Mouse (Mus musculus) kidney, postnatal 36 days (tissue): ENCODE measurements around the gene Pde4b.

Experiments
- DNase-seq, 2 experiments: peaks; one replicate each; pipeline ENCODE4 v3.0.0; 2021 to 2022; ENCODE audit warnings: mixed read lengths in 2 of 2

Gene Pde4b

DNA sequence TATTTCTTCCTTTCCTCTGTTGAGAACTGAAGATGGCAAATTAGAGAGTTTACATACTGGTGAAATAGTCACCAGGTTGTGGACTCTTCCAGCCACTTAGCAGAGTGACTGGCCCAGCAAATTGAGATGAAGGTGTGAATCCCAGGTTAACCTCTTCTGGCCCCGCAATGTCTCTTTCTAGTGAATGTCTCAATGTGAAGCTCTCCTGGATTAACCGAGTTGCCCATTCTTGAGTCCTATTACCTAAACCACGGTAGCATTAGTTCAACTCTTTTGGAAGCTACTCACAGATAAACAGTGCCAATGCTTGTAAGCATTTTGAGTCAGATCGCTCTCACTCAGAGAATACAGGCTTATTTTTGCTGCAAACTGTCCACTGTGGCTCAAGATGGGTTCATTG is 491.7 kb downstream of the Pde4b start:
- DNase-seq: no peak

DNA sequence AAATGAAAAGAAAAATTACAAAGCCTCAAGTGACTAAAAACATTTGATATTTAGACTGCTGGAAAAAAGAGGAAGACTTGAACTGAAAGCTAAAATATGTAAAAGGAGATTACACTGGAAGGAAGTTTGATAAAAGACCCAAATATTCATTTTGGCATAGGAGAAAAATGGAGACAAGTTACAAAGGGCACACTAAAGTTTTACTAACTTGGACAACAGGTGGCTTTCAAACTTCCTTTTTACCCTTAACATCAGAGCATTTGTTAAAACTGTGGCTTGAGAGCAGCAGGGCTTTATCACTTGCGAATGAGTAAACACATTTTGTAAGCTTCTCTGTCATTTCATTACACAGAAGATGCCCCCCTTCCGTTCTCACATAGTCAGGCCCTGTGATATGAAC is 492.4 kb downstream of the Pde4b start:
- no peak for DNase-seq

DNA sequence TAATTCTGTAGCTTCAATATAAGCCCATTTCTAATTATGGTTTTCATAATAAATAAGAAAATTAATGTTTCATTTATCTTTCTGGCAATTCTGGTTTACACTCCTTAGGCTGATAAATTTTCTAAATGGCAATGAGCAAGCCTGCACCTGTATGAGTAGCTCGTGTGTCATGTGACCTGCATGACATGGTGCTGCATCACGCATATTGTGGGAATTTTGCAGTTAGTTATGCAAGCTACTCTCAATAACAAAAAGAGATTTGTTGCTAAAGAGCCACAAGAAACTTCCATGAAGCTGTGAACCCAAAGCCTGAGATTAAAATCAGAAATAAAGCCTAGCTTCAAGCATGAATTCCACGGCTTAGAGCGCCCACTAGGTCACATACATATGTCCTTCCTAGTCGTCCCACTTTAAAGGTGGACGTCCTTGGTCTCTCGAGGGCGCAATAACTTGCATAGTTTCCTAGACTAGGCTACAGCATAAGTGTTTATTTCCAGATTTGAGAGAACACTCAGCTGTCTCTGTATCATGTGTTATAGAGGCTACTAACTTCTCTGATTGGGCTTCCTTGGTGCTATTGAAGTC is 494.9 kb downstream of the Pde4b start:
- no peak for DNase-seq

DNA sequence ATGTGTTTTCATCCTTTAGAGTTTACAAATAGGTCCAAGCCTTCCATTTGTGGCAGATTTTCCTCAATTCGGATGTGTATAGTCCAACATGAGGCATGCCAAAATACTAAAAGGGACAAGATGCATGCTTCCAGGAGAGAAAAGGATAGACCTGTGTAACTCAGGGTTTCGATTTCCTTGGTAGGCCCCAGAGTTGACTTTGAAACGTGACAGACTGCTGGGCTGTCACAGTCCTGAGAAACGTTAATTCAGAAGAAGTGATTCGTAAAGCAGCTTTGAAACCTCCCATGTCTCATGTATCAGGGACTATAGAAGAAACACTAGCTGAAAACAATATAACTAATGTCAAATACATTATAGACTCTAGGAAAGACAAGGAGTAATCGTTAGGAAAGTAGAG is 495.6 kb downstream of the Pde4b start:
- DNase-seq: no peak

DNA sequence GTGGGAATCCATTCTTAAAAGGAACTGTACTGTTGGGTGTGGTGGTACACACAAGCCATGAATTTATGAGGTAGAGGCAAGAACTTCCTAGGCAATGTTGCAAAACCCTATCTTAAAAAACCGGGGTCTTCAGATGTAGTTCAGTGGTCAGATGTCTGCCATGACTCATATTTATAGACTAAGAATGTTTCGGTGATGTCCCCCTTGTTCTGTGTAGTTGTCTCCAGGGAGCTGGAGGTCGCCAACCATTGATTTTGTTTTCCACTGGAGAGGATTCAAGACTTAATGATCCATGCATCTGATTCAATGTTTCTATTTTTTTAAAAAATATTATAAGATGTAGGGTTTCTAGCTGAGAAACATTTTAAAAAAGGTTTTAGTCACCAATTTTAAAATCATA is 496.1 kb downstream of the Pde4b start:
- DNase-seq: no peak

DNA sequence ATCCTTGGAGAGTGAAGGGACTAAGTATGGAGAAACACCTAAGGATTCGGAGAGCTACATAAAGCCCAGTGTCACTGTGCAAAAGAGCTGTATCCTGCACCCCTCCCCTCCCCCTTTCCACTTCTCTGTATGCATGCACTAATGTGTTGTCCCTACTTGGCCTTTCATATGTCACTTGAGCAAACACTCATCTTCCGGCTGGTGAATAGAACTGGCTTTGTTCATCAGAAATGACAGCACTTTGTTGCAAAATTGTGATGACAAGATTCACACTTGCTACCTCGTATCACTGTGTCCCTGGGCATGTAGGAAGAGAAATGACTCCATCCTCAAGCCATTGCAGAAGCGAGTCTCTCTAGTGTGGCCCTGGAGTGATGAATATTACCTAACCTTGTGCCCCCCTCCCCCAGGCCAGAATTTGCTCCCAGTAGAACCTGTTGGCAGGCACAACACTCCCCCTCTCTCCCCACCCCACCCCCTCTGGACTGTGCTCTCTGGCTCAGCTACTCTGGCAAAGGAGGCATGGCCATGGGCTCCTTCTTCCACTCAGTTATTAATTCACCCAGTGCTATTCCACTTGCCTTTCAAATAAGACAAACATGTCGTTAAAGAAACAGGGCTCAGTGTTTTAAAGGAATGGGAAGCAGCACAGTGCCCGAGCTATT is 497.4 kb downstream of the Pde4b start:
- peak; percentile 86 to 92 for DNase-seq

DNA sequence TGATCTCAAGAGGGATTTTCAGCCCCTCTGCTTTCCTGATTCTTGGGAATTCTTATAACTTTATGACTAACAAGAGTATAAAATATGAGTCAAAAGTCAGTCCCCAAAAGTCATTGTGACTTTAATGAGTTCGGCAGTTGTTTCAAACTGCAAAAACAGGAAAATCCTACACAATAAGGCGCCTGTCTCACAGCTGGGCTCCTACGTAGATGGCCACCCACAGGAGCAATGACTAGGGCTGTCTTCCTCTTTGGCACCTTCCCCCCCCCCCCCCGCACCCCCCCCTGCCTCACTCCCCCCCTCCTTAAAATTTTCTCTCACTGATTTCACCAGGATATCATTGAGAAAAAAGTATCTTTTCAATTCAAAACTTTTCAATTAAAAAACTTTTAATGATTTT is 498.2 kb downstream of the Pde4b start:
- DNase-seq: no peak

DNA sequence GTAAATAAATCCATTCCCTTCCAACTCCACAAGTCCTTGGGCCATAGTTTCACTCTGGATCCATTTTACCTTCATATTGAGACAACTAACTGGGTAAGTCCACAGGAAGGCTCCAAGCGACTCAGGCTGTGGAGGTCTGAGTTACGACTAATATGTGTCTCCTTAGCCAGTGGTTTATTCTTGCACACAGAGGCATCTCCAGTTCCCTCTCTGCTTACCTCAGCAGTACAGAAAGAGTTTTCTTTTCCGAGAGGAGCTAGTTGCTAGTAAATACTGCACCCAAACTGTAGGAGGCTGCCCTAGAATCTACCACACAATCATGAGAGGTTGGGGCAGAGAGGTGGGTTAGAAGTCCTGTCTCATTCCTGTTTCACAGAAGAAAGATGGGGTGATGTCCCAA is 499.4 kb downstream of the Pde4b start:
- no peak for DNase-seq

DNA sequence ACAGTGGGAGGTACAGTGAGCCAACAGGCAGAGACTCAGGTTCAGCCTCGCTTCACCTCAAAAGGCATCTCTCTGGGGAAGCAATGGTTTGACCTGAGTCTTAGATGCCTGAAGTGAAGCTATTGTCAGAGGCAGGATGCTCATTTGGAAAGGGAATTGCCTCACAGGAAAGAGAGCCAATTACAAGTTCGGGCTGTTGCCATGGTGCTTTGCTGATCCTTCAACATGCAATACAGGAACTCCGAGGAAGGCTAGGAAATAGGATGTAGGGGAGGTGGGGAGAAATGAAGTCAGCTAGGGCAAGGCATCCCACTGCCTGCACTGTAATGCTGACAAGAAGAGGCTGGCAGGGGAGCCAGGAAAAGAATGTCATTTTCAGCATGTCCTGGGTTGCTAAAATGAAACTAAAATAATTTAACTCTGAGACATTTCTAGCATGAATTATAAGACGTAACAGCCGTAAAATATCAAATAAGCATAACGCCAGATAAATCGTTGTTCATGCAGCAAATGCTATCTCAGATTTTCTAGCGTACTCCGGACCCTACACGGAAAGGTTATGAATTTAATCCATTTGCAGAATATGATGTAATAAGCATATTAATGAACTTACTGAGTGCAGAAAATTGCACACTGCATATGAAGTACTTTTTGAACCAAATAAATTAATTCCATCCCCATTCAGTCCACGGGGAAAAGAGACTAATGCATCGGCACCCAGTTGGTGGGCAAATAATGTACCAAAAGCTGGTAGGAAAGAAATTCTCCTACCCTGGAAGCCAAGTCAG is 501.5 kb downstream of the Pde4b start:
- DNase-seq: peak; percentile 53 to 65

DNA sequence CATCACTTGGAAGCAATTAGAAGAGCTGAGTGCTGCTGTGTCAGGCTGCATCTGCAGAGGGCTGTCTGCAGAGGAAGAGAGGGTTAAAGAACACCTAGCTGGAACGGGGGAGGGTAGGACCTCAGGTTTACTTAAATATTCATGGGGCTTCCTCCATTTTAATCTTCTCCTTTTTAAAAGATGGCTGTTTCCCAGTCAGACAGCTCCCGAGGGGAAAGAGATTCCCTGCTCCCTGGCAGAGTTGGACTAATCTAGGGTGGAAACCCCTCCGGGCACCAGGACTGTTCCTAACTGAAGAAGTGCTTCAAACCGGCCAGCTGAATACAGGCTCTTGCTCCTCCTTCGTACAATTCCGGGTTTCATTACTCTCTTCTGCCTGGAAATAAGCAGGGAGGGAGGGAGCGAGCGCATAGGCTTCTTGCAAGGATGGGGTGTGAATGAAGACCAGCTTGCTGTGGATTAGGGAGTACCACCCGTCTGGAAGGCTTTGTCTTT is 502.2 kb downstream of the Pde4b start:
- DNase-seq: peak; percentile 54 to 59

DNA sequence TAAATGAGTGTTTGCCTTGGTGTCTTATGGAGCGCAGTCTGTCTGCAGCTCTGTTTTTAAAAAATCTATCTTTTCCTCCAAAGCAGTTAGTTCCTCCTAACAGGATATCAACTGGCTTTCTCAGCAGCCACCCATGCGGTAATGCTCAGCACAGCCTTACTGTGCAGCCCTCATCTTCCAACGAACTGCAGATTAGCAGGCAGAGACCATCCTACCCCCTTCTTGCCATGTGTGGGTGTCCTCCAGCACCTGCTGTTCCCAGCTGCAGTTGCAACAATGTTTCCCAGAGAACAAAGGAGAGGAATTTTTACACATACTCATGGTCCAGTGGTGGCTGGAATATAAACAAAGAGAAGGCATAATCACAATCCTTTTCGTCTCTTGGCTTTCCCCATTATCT is 504.5 kb downstream of the Pde4b start:
- DNase-seq: no peak

DNA sequence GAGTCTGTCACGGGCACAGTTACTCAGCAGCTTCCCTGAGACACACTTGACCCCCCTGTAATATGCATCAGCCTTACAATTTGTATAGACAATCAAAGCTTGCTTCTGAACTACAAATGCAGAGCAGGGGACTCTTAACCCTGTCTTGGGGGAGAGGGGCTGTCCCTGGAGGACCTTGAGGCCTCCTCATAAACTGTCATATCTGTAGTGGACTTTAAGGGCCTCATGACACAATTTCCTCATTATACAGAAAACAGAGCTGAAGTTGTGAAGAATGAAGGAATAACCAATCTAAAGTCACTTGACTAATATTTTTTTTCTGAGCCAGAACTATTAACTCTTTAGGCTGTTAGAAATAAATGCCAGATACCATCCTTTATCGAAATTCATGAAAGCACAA is 505.2 kb downstream of the Pde4b start:
- DNase-seq: no peak

DNA sequence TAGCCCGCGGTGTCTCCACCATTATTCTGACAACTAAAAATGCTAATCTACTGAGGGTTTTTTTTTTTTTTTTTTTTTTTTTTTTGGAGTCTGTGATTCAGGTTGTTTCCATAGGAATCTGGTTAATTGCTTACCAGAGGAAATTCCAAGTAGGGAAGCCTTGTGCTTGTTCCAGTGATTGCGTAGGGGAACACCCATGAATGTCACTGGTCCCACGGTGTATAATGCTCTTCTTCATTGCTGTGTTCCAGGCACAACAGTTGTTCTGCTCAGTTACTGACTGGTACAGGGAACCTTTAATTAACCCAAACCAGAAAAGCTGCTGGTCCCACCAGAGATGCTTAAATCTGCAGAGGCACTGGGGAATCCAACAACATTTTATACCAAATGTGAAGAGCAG is 506.3 kb downstream of the Pde4b start:
- DNase-seq: peak in 1 of 2 experiments; percentile 50

DNA sequence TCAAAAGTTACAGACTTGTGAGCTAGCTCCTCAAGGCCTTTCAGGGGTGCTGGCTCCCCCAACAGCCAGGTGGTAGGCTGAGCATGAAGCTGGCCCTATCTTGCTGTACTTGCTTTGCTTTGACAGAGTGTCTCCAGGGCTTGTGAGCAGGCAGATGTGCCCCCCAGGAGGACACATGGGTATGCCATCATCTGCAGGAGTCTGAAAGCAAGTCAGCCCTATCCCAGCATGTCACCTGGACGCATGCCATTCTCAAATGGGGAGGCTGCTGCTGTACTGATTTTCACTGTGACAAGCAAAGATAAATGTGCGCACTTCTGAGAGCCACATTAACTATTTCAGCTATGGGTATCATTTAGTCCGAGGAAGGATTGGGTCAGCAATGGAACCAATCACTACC is 507.2 kb downstream of the Pde4b start:
- DNase-seq: no peak

DNA sequence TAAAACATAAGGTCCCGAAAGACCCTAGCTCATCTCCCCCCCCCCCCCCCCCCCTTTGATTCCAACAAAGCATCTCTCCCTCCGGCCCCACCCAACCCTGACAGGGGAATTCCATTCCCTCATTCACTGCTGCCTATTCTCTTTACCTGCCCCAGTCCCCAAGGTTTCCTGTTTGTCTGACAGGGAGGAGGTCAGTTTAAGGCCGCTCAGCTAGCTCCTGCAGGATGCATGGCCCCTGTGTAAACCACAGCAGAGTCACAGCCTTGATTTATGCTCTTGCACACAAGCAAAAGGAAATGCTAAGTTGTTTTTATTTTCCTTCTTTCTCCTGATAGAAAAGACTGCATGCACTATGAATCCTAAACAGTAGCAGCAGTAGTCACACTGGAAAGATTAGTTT is 516.6 kb downstream of the Pde4b start:
- DNase-seq: peak; percentile 32 to 38

DNA sequence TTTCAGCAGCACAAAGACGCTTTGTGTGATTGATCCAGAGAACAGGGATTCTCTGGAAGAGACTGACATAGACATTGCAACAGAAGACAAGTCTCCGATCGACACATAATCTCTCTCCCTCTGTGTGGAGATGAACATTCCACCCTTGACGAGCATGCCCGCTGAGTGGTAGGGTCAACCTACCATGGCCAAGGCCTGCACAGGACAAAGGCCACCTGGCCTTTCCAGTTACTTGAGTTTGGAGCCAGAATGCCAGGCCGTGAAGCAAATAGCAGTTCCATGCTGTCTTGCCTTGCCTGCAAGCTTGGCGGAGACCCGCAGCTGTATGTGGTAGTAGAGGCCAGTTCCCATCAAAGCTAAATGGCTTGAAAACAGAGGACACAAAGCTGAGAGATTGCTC is 517.9 kb downstream of the Pde4b start:
- peak; percentile 24 to 44 for DNase-seq

DNA sequence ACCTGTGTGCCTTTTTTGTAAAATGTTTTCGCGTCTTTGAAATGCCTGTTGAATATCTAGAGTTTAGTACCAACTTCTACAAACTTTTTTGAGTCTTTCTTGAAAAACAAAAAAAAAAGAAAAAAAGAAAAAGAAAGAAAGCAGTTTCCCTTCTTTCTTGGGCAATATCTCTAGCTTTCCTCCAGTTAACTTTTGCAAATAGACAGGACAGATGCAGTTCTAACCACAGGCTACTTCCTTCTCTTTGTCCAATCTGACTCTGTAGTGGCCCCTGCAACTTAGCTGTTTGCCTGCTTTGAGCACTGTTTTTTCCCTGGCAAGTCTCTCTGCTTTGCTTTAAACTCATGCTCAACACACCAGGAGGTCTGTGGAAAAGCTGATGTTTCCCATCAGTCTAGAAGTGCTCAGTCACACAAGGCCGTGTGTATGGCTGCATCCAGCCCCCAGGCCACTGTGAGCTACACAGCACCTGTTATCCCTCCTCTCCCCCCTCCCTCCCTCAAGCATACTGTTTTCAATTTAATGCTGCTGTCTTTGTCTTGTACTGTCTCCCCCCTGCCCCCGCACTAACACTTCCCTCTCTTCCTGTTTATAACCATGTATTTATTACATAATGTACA is 518.5 kb downstream of the Pde4b start:
- DNase-seq: no peak

DNA sequence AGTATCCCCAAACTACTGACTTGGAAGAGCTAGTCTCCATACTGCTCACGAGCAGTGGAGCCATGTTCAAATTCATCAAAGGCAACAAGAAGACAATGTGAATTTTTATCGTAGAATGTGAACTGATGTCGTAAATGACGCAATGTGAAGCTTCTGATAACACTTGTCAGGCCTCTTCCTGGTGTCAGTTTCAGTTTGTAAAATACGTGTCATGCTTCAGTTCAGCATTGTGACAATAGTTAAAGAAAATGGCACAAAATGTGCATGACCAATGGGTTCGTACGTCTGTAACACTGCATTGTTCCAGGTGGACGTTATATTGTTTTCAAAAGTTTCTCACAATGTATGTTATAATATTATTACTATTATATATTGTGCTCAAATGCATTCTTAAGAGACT is 519.5 kb downstream of the Pde4b start:
- no peak for DNase-seq

DNA sequence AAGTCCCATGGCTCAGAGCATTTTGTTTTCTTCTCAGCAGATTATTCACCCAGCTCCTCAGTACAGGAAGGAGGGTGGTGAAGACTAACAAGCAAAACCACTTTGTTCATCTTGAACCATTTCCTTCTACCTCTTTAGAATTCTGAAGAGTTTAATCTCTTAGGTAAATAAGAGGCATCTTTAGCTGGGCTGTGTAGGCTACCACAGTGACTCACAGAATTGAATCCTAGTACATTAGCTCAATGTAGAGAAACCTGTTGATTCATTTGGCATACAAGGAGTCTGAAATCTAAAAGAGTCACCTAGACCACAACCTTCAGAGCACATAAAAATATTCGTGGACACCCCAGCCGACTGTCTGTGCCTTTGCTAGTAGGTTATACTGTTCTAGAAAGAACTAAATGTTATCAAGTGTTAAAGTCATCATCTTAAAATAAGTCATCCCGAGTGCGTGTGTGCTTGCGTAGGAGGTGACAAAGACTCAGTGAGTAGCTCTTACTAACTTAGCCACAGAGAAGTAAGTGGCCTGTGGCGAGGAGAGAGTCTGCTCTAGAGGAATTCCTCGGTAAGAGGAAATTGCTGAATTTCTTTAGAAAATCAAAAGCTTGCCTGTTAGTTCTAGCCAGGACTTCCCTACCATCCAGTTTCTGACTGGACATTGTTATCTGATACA is 520.5 kb downstream of the Pde4b start:
- DNase-seq: no peak

DNA sequence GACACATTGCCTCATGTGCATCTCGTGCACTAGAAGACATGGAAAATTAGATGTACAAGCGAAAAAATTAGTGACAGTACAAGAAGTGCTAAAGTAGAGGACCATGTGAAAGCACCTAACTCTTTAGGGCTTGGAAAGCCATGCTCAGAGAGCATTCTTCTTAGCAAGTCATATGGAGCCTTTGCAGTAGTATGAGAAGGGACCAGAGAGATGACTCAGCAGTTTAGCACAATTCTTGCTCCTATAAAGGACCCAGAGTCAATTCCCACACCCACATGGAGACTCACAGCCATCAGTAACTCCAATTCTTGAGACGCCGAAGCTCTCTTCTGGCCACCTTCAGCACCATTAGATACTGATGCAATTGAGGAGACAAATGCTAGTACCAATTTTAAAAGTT is 525.3 kb downstream of the Pde4b start:
- no peak for DNase-seq

DNA sequence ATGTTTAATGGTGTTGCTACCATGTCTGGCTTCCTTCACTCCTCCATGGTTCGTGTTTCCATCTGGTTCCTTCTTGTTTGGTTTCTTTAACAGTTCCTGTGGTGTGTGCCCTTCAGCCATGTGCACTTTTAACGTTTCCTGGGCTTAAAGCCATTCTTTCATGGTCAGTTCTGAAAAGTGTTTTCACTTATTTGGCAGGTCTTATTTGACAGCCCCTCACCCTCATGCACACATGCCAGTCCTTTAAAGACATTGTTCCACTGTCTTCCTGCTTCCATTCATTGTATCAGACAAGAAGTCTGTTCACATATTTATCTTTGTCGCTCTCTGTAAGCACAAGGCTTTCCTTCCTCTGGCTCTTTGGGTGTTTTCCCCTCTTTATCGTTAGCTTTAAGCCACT is 530.4 kb downstream of the Pde4b start:
- no peak for DNase-seq

DNA sequence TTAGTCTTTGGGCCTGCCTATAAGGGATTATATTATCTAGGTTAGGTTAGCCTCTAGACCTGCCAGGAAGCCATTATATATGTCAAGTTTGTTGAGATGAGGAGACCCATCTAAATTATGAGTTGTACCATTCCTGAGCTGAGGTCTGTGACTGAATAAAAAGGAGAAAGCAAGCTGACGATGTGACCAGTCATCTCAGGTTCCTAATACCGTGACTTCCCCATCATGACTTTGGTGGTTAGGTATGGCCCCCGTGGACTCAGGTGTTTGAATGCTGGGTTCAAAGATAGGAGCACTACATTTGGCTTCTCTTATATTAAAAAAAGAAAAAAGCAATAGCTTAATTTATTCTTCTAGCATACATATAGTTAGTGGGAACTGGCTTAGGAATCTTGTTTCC is 531.3 kb downstream of the Pde4b start:
- no peak for DNase-seq
